Comparison of ENCODE assay signal across 17 mouse cellular contexts in genomic region chr1:42705811-42706160, GRCm38 (mm10). TPM values are rescaled to one million over a fixed set of nuclear protein-coding genes. Genes with fewer than 3 reads are reported as not detected.
DNase-seq lines count a peak whose midpoint lies in the region; ATAC-seq and TF ChIP-seq lines count a peak whose summit lies in the region.
"Had no signal": no experiment of that assay in that cellular context is flagged by ENCODE, and none has a peak within 500 bp of the region (broad histone marks: within the 10 kb centered on the region; RNA-seq: fewer than 3 reads in every experiment).

No protein-coding gene starts in this region.

- 2% methylated on average over 8 of the region's 8 CpGs for WGBS in embryonic facial prominence, embryonic 12.5 days
- 2% methylated on average over 8 of the region's 8 CpGs for WGBS in hindbrain, embryonic 10.5 days
- WGBS in midbrain, embryonic 13.5 days: 5% methylated on average over 8 of the region's 8 CpGs
- WGBS in limb, embryonic 10.5 days: 2% methylated on average over 8 of the region's 8 CpGs

- H3K36me3 ChIP-seq in embryonic facial prominence, embryonic 12.5 days: no peaks in the 10 kb centered on the region
- H3K36me3 ChIP-seq in hindbrain, embryonic 10.5 days: peaks cover 41% of the 10 kb centered on the region
- H3K36me3 ChIP-seq in midbrain, embryonic 13.5 days: no peaks in the 10 kb centered on the region
- no peaks in the 10 kb centered on the region for H3K36me3 ChIP-seq in limb, embryonic 10.5 days
- H3K36me3 ChIP-seq: embryonic facial prominence, embryonic 15.5 days; heart, embryonic 13.5 days had no signal

- H3K4me1 ChIP-seq in cortical plate, adult 2 months (ENCODE audit: control insufficient read depth, insufficient read depth, low read length): no peaks in the 10 kb centered on the region; the same call in 1 of the 2 replicates
- H3K4me1 ChIP-seq in embryonic facial prominence, embryonic 12.5 days: peaks cover 11% of the 10 kb centered on the region
- H3K4me1 ChIP-seq in hindbrain, embryonic 10.5 days (replicated peaks): peaks cover 83% of the 10 kb centered on the region
- H3K4me1 ChIP-seq in midbrain, embryonic 13.5 days (replicated peaks): peaks cover 92% of the 10 kb centered on the region
- H3K4me1 ChIP-seq in limb, embryonic 10.5 days: peaks cover 19% of the 10 kb centered on the region
- H3K4me1 ChIP-seq: heart, embryonic 13.5 days had no signal

- H3K4me2 ChIP-seq in embryonic facial prominence, embryonic 12.5 days (replicated peaks): peak overlapping the region; percentile 17; the same call in 1 of the 2 replicates
- H3K4me2 ChIP-seq in midbrain, embryonic 13.5 days (replicated peaks): peak overlapping the region; percentile 82
- H3K4me2 ChIP-seq: heart, embryonic 13.5 days had no signal

- H3K9me3 ChIP-seq in embryonic facial prominence, embryonic 12.5 days: no peaks in the 10 kb centered on the region
- H3K9me3 ChIP-seq in hindbrain, embryonic 10.5 days: no peaks in the 10 kb centered on the region
- no peaks in the 10 kb centered on the region for H3K9me3 ChIP-seq in midbrain, embryonic 13.5 days
- H3K9me3 ChIP-seq in limb, embryonic 10.5 days (replicated peaks): no peaks in the 10 kb centered on the region
- H3K9me3 ChIP-seq: embryonic facial prominence, embryonic 15.5 days; heart, embryonic 13.5 days had no signal

- no peak overlapping the region for H3K9ac ChIP-seq in embryonic facial prominence, embryonic 12.5 days
- peak overlapping the region; percentile 61 for H3K9ac ChIP-seq in midbrain, embryonic 13.5 days (replicated peaks)
- H3K9ac ChIP-seq: embryonic facial prominence, embryonic 15.5 days; heart, embryonic 13.5 days; liver, embryonic 14.5 days had no signal

- H3K4me3 ChIP-seq in cortical plate, adult 2 months (ENCODE audit: insufficient read depth, low read length): no peak overlapping the region
- H3K4me3 ChIP-seq in embryonic facial prominence, embryonic 12.5 days: 0 out of 2 replicates have a peak overlapping the region, but pooled peaks have one; percentile 12
- peak overlapping the region; percentile 84 for H3K4me3 ChIP-seq in hindbrain, embryonic 10.5 days
- peak overlapping the region; percentile 42 for H3K4me3 ChIP-seq in midbrain, embryonic 13.5 days (replicated peaks)
- no peak overlapping the region for H3K4me3 ChIP-seq in limb, embryonic 10.5 days
- H3K4me3 ChIP-seq: embryonic facial prominence, embryonic 15.5 days; heart, embryonic 13.5 days; myocyte had no signal

- no peak for TF ChIP-seq CTCF in cortical plate, adult 2 months (IDR thresholded peaks at IDR 0.05; ENCODE audit: extremely low read depth, insufficient read depth, low read length)

- no peak for TF ChIP-seq POLR2A in cortical plate, adult 2 months (IDR thresholded peaks at IDR 0.05; ENCODE audit: extremely low read depth, insufficient read depth, low read length)

- DNase-seq in hindbrain, embryonic 10.5 days (ENCODE audit: low spot score): no peak
- no peak for DNase-seq in testis, postnatal 10 days (ENCODE audit: low spot score)
- no peak for DNase-seq in heart, postnatal 4 days
- no peak for DNase-seq in limb, embryonic 10.5 days (ENCODE audit: low spot score)
- DNase-seq: cerebellum, adult 9-10 months; gastrocnemius, postnatal 14 days; left cerebral cortex, postnatal 4 days; lung, postnatal 4 days; retina, postnatal 1 day had no signal

- ATAC-seq in embryonic facial prominence, embryonic 12.5 days (ENCODE audit: insufficient number of reproducible peaks, insufficient read depth, low FRiP score, low TSS enrichment): no peak
- no peak for ATAC-seq in midbrain, embryonic 13.5 days

- peaks cover 82% of the 10 kb centered on the region for H3K27me3 ChIP-seq in embryonic facial prominence, embryonic 12.5 days
- H3K27me3 ChIP-seq in hindbrain, embryonic 10.5 days (ENCODE audit: insufficient read depth, poor library complexity, severe bottlenecking): peaks cover 82% of the 10 kb centered on the region
- 0 out of 2 replicates have a peak, but pooled peaks cover 4% of the 10 kb centered on the region for H3K27me3 ChIP-seq in midbrain, embryonic 13.5 days
- peaks cover 100% of the 10 kb centered on the region for H3K27me3 ChIP-seq in limb, embryonic 10.5 days (ENCODE audit: low read depth, poor library complexity, severe bottlenecking)
- H3K27me3 ChIP-seq: CH12.LX had no signal

- 0 out of 2 replicates have a peak overlapping the region, but pooled peaks have one; percentile 39 for H3K27ac ChIP-seq in cortical plate, adult 2 months (ENCODE audit: insufficient read depth, low read length)
- peak overlapping the region; percentile 30; the same call in 1 of the 2 replicates for H3K27ac ChIP-seq in embryonic facial prominence, embryonic 12.5 days
- H3K27ac ChIP-seq in hindbrain, embryonic 10.5 days: peak overlapping the region; percentile 97
- H3K27ac ChIP-seq in midbrain, embryonic 13.5 days: peak overlapping the region; percentile 68
- no peak overlapping the region for H3K27ac ChIP-seq in limb, embryonic 10.5 days
- H3K27ac ChIP-seq: heart, embryonic 13.5 days; liver, embryonic 14.5 days had no signal

RNA-seq across cellular contexts. Expression of gene Pou3f3, which starts 10.2 kb away (rescaled TPM):
- polyA plus RNA-seq in cortical plate, adult 2 months (2012; rRNA removed): 37.5 and 39.1 TPM in 2 replicates
- polyA plus RNA-seq in embryonic facial prominence, embryonic 12.5 days (2016; fragmentation: Nextera tagmentation; extraction: Ambion mirVana): 10.3 and 12.1 TPM in 2 replicates
- 16.8 and 17.8 TPM in 2 replicates for polyA plus RNA-seq in hindbrain, embryonic 10.5 days (2016; fragmentation: Nextera tagmentation; extraction: Ambion mirVana)
- 28.2 and 28.4 TPM in 2 replicates for polyA plus RNA-seq in midbrain, embryonic 13.5 days (2015; fragmentation: Nextera tagmentation; extraction: Ambion mirVana)
- total RNA-seq in heart, postnatal 4 days (2021): under 1 TPM in 1 of 2 experiments, not detected in 1; 0.02 TPM
- polyA plus RNA-seq in limb, embryonic 10.5 days (2016; fragmentation: Nextera tagmentation; extraction: Ambion mirVana): 0.11 TPM in 1 of 2 replicates, not detected in the other
- total RNA-seq: CH12.LX; gastrocnemius, postnatal 14 days had no signal
- polyA plus RNA-seq: myocyte had no signal

Comparison
In these comparisons a context has a peak if more than half of its experiments do, and no peak if none do; other contexts are left out.
1. H3K4me3 ChIP-seq: peak in embryonic facial prominence, embryonic 12.5 days (single experiment), hindbrain, embryonic 10.5 days (single experiment) and midbrain, embryonic 13.5 days (single experiment); none in cortical plate, adult 2 months (single experiment) and limb, embryonic 10.5 days (single experiment).
2. RNA of gene Pou3f3, which starts 10.2 kb away (polyA plus RNA-seq): 37.5 to 39.1 TPM in cortical plate, adult 2 months, 28.2 to 28.4 TPM in midbrain, embryonic 13.5 days, 16.8 to 17.8 TPM in hindbrain, embryonic 10.5 days and 10.3 to 12.1 TPM in embryonic facial prominence, embryonic 12.5 days; 0.11 TPM in limb, embryonic 10.5 days; every median in the first group is over 10 times any median in the second.